Mouse (Mus musculus): ENCODE measurements around the gene Dnajb1. TPM values are rescaled to one million over a fixed set of nuclear protein-coding genes. Genes with fewer than 3 reads are reported as not detected.
"Not testable (repeated sequence)": the region's sequence is repeated elsewhere in the genome, so short reads cannot be mapped to it uniquely, and the experiment has no call there.

Dnajb1 gene
- total RNA-seq (2021), result 10 to 100 TPM; 20.0 to 22.3 TPM
- long read RNA-seq, experiment 1, transcript Dnajb1-201 (3 exons, 2,996 nt), result major isoform, 17 of 43 reads
- long read RNA-seq, experiment 1, partial matches to known transcripts, result 8 of 43 reads
- long read RNA-seq, experiment 1, other reads (novel, unspliced or antisense), result 18 of 43 reads
- long read RNA-seq, experiment 2, transcript Dnajb1-201 (3 exons, 2,996 nt), result major isoform, 22 of 29 reads
- long read RNA-seq, experiment 2, partial matches to known transcripts, result 0 of 29 reads
- long read RNA-seq, experiment 2, other reads (novel, unspliced or antisense), result 7 of 29 reads

GRCm38 (mm10) chr8:83607661-83608397, at the start of gene Dnajb1, which contains the start of gene Tecr:
Gene Dnajb1, plus strand, starts transcription at chr8:83608193.
Gene Tecr, minus strand, starts transcription at chr8:83607971.
- DNase-seq, result peak; percentile 98 to 100

DNA sequence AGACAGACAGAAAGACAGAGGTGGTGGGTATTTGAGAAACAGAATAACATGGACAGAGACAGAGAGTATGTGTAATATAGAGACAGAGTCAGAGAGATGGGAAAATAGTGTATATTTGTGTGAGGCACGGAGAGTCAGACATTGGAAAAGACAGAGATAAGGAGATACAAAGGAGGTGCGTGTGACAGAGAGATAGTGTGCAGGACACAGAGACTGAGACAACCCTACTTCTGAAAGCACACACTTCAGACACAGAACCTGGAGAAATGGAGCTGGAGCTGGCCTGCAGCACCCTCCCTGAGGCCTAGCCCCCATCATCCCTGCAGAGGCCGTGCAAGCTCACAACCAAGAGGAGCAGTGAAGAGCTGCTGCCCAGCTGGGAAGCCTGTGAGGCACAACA, 45.3 kb upstream of the Dnajb1 start:
- DNase-seq, result no peak

GRCm38 (mm10) chr8:83563246-83563645, 44.7 kb upstream of the Dnajb1 start:
- DNase-seq, result no peak

GRCm38 (mm10) chr8:83565731-83566375, 42.1 kb upstream of the Dnajb1 start:
- peak in 1 of 2 experiments; percentile 11 for DNase-seq

DNA sequence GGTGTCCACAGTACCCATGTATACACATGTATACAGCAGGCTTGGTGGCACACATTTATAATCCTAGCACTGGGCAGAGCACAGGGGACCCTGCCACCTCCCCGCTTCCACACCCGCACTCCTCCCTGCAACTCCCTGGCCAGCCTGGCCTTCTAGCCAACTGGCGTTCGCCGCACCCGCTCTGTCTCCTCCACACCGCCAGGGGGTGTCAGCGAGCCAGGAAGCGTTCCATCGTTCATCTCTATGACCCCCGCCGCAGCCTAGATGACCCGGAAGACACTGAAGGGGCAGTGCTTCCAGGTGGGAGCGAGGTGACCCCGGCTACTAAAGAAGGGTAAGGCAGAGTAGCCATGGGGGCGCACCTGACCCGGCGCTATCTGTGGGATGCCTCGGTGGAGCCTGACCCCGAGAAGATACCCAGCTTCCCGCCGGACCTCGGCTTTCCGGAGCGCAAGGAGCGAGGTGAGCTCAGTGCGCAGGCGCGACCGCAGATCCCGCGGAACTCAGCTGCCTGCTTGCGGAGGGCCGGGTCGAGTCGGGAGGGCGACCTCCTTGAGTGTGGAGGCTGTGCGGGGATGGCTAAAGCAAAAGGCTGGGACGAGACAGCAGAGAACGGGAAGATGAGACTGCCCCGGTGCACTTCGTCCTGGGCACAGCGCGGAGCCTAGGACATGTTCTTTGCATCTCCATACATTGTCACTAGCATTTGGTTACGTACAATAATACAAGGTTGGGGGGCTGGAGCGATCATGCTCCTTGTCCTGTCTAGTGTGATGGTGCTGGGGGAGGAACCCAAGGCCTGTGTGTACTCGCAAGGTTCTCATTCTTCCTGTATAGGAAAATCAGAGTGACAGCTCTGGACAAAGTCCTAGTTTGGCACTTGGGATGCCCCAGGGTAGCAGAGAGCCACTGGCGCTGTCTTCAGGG, 41.3 kb upstream of the Dnajb1 start, which contains the start of gene Ndufb7:
Gene Ndufb7 (plus strand): TSS at position 203 of the 927 bp plus-strand sequence.
- DNase-seq, result peak; percentile 96 to 98

- DNase-seq, result no peak
Observed at GRCm38 (mm10) chr8:83567668-83568067, 40.3 kb upstream of the Dnajb1 start.

DNA sequence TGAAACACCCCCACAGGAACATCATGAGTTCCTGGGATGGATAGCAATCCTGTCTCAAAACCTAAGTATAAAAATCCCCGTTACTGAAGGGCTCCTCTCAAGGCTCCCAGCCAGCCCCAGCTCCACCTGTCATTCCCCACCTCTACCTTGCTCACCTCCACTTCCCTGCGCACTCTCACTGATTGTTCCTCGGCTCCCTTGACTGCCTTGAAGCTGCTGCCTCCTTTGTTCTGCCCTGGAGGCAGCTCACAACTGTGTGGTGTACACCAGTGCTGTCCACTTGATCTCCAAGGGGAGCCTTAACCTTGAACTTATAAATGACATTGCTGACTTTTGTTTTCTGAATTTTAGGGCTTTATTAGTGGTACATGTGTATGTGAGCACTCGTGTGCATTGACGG, 39.9 kb upstream of the Dnajb1 start:
- DNase-seq, result peak in 1 of 2 experiments; percentile 6

GRCm38 (mm10) chr8:83568755-83569154, 39.2 kb upstream of the Dnajb1 start:
- peak in 1 of 2 experiments; percentile 3 for DNase-seq

DNA sequence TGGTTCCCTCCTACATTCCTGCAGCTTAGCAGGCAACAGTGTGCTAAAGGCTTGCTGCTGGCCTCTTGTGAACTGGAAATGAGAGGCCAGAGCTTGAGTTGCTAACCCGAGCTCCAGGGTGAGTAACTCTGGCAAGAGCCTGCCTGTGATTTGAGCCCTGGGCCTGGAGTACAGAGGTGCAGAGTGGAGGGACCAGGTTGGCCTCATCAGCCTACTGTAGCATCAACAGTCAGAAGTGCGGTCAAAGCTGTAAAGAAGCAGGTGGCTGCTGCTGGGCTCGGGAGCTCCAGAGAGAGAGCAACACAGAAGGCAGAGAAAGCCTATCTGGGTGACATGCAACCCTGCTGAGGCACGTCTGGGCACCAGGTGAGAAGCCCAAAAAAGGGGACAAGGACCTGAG, 38.8 kb upstream of the Dnajb1 start:
- peak in 1 of 2 experiments; percentile 7 for DNase-seq

GRCm38 (mm10) chr8:83570272-83571000, 37.6 kb upstream of the Dnajb1 start:
- peak in 1 of 2 experiments; percentile 2 for DNase-seq

GRCm38 (mm10) chr8:83571001-83571340, 37.0 kb upstream of the Dnajb1 start:
- DNase-seq, result not testable (repeated sequence)

DNA sequence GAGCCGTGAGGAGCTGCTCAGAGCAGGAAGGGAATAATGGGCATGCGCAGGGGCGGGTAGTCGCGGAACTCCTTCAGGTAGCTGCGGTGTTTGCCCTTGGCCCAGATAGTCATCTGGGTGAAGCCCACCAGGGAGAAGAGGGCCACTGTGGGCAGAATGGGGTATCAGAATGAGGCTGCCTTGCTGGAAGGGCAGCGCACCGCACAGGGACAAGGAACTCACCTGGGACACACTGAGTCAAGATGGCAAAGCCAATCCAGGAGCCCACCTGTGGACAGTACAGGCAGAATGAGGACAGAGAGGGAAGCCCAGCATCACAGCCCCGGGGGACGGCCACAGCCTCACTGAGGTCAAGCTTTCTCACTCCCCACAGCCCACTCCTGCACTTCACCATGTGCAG, 36.2 kb upstream of the Dnajb1 start:
- peak in 1 of 2 experiments; percentile 3 for DNase-seq

DNA sequence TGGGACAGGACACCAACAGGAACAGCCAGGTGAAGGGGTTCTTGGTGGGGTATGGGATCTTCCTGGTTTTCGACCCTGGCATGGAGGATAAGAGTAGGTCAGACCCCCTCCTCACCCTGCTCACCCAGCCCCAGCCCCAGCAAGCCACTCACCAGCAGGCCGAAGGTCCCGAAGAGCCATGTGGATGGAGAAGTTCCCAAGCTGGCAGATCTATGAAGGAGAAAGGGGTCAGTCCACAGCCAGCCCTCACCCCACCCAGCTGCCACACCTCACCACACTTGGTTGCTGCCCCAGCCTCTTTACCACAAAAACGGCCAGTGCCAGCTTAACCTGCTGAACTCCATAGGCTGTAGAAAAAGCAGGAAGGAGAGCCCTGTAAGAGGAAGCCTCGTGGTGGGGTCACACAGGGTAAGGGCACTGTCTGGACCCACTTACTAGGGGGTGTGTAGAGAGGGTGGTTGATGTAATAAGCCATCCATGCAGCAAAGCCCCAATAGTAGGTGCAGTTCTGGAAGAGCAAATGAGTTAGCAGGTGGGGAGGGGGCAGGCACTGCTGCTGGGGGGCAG, 35.7 kb upstream of the Dnajb1 start:
- DNase-seq, result peak in 1 of 2 experiments; percentile 11

DNA sequence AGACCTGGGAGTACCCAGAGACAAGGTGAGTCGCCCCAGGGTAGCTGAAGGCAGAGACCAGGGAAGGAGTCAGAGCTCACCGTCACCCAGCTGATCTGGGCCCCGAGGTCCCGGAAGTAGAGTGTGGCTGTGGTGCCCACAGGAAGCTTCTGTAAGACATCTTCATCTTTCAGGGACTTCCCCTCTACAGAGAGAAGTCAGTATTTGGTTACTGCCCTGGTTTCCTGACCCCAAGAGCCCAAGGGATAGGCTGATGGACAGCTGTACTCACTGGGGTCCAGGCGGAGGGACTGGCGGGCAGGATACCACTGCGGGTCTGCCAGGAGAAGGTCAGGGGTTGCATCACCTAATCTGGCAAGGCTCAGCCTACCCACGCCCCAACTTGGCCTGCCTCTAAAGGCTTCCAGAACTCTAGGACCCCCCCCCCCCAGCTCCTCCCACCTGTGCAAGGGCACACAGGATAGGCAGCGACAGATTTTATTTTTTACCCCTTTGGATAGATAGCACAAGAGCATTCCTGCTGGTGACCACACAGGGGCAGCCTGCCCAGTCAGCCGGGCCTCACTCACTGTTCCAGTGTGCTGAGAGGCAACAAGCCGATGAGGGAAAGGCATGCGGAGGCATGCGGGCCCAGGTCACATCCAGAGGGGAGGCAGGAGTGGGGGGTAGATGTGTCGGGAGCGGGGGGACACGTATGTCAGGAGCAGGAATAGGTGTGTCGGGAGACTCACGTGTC, 34.7 kb upstream of the Dnajb1 start:
- peak; percentile 67 to 71 for DNase-seq

DNA sequence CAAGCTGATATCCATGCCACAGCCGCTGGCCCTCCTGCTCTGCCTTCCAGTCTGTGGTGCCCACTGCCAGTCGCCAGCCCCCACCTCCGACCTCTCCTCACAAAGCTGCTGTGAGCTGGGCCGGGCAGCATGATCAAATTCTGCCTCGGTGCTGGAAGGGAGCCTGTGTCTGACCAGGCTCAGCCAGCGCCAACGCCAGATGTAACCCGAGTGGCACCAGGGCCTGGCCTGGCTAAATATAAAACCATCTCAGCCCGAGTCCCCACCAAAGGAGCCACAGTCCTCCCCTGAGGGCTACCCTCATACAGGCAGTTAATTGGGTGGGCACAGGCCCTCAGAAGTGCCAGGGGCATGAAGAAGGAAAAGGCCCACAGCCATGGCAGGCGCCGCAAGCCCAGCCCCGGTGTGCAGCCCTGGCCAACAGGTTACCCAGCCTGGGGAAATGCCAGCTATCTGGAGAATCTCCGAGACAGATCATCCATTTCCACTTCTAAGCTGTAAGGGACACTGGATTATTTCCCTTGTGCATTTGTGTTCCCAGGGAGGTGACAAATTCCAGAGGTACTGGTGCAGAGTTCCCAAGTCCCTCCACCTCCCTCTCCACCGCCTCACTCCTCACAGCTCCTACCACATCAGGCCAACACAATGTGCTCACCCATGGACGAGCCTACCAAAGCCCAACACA, 33.2 kb upstream of the Dnajb1 start:
- DNase-seq, result peak; percentile 63 to 66

DNA sequence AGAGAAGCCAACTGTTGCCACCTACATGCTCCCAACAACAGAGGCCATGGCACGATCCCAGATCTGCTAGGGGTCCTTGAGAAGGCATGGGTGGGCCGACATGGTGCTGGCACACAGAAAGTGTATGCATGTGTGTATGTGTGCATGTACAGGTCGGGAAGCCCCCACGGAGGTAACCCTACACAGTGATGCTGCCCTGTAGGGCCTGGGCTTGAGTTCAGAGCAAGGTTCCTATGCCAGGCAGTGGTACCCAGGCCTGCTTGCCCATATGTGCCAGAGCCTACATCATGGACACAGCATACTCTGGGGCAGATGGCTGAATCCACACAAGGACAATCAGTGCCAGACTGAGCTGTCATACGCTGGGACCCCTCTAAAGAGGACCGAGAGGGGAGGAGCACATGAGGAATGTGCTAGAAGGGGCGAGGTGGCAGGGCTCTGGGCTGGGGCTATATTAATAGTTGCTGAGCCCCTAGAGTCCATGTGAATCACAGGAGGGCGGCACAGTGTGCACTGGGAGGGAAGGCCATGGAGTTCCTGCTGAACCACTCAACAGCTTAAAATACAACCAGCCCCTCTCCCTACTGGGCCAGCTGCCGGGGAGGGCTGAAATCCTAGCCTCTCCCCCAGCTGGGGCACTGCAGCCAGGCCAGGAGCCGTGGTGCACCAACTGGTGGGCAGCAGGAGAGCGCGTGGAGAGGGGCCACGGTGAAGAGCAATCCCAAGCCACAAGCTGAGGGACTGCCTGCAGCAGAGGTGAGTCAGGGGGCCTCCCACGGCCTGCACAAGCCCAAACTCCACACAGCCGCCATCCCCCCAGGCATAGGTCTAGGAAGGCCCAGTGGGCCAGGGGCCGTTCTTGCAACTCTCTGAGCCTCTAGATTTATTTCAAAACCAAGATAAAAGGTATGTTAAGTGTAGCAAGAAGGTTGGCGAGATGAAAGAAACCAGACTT, 32.2 kb upstream of the Dnajb1 start:
- peak; percentile 56 to 76 for DNase-seq

- peak in 1 of 2 experiments; percentile 17 for DNase-seq
Observed at GRCm38 (mm10) chr8:83576516-83576895, 31.5 kb upstream of the Dnajb1 start.

DNA sequence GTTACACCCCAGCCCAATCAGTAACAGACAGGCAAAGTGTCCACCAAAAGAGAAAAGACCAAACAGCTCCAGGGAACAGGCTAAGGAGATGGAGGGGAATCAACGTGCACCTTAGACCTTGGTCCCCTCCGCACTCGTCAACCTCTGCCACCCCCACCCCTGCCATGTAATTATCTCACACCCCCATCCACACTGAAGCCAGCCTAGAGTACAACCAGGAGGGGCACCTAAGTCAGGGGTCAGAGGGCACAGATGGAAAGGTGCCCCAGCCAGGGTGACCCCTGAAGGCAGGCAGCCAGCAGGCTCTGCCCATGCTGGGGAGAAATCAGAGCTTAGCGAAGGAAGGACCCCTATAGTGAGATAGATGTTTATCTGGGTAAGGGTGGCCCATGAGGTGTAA, 31.1 kb upstream of the Dnajb1 start:
- DNase-seq, result peak in 1 of 2 experiments; percentile 31
